Mouse (Mus musculus): ENCODE measurements around the gene Neto2. TPM values are rescaled to one million over a fixed set of nuclear protein-coding genes. Genes with fewer than 3 reads are reported as not detected.

The Neto2 gene
- total RNA-seq, 2 experiments from 2014 or later: 1.2 to 1.3 TPM

DNA sequence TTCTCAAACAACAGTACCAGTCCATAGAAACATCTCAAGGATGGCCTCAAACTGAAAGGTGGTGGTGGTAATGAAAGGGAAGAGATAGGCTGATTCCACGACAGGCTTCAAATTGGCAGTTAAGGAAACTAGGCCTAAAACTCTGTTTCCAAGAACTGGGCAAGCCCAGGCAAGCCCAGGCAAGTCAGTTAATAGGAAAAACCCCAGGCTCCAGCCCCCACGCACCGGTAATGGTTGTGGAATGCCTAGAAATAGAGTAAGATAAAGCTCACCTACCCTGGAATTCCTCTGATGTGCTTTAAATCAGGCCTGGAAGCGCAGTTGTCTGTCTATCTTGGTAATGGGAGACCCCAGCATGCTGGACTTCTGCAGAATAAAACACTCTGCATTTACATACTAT, 98.0 kb downstream of the Neto2 start:
- DNase-seq: no peak

DNA sequence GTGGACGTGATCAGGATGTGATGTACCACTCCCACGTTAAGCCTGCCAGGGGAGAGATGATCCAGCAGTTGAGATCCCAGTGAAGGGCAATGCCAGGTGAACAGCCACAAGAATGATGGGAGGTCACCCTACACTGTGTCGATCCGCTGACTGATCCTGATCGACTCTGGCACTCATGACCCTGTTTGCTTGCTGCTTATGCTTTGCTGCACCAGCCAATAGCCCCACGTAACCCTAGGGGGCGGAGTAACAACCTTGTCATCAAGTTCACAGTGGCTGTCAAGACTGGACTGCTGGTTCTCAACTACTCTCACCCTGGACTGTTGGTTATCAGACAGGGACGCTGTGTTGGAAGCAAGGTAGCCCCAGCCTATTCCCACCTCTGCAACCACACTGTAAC, 99.0 kb downstream of the Neto2 start:
- DNase-seq: no peak

DNA sequence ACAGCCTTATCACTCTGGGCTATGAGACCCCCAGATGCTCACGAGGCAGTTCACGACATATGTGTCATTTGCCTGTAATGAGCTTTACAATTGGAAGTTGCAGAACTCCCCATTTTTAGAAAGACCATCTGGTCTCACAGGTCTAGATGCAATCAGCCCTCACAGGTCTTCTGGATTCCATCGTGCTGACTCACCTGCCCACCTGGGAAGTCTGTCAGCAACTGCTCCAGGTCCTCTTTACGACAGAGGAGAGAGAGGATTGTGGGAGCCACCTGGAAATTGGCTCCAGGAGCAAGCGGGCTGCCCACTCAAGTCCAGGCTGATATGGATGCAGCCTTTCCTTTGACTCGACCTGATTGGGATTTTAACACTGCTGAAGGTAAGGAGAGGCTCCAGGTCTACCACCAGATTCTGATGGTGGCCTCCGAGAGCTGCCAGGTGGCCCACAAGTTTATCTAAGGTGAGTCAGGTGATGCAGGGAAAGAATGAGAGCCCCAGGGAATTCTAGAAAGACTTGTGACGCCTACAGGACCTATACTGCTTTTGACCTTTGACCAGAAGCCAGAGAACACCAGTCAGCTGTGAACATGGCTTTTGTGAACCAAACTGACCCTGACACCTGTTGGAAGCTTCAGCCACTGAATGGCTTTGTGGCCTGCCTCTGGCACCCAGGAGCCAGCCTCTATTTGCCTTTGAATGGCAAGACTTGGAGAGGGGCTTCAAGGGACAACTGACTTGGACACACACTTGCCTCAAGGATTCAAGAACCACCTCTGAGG, 103.1 kb downstream of the Neto2 start:
- no peak for DNase-seq

DNA sequence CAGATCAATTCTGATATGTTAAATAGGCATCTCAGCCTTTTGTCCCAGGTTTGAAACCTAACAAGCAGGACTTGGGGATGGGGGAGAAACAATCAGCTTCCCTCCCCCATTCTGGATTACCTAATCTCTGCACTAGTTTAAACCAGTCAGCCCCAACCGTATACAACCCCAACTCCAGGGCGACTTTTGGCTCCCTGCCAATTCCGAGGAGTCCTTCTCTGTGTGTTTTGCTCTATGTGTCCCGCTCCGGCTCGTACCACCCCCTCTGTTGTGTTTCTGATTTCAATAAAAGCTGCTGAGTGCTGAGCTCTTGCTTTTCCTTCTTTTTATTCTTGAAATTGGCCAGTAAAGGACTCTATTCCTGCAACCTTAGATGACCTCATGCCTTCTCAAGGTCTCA, 105.3 kb downstream of the Neto2 start:
- DNase-seq: no peak

DNA sequence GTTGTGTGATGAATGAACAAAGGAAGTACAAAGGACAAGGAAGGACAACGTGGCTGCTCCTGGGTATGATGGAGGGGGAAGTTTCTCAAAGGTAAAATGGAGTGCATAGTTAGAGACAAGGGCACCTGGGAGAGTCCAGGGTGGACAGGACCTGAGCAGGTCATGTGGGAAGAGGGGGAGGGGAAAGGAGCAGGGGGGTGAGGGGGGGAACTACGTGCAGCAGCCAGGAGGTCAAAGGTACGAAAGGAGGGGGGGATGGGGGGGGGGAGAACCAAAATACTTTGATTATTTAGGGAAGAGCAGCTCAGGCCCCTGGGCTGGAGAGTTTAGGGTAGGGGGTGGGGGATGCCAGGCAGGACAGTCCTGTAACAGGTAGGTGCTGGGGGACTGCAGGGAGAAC, 105.7 kb downstream of the Neto2 start:
- no peak for DNase-seq

DNA sequence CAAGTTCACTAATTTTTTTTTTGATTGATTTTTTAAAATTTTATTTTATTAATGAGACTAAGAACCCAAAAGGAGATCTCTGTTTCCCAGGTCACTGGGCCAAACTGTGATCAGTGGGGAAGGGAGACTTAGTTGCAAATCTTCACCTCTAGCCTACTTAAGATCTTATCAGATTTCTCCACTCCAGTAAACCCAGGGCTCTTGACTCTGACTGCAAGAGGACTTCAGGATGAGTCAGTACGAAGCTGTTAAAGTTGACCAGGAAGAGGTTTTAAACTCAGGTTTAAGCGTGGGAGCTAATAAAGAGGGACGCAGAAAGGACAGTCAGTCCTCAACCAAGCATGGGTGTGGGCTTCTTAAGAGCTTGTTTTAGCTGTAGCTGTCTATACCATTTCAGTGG, 107.4 kb downstream of the Neto2 start:
- no peak for DNase-seq

DNA sequence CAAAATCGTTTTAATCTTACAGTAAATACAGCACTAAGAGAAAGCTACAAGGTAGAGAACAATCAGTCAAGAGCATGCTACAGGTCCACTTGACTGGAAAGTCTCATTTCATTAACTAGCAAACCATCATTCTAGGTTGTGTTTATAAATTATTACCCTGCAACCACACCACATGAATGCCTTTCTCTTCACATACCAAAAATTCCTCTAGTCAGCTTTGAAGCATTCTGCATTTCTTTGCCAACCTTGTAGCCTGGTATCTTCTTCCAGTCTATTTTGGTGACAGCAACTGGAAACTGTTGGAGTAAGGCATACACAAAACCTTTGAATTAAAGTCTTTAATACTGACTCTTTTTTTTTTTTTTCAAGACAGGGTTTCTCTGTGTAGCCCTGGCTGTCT, 109.2 kb downstream of the Neto2 start:
- no peak for DNase-seq

DNA sequence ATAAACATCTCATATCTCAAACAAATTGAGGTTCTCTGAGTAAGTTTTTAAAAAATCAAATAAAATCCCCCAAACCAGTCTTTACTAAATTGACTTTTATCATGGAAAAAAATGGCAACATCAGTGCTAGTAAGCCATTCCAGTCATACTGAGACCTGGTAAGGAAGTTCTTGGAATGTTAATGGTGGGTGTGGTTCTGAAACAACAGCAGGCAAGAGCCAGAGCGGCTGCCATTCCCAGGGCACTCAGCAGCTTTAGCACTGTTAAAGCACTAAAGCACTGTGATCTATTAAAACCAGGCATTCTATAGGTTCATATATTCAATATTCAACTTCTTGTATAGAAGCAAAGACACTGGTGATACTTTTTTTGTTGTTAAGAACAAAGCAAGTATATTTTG, 110.5 kb downstream of the Neto2 start:
- no peak for DNase-seq

DNA sequence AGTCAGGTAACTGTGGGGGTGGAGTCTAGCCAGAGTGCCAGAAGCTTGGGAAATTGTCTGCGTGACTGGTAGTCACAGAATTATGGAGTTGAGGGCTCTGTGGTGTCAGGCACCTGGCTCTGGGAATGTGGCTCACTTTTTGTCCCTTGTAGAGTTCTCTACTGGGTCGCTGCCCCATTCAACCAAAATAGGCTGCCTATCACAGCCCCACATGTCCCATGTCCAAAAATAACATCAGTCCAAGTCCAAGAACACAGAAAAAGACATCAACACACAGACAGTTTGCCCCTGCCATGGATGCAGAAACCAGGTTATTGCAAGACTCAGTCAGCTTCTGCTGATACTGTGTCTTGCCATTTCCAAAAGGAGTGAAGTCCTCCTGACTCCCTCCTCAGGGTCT, 112.1 kb downstream of the Neto2 start:
- DNase-seq: no peak

Small RNA genes lying within 50 kb of the gene (microRNA-seq; reads per million reads assigned to microRNA genes)
- gene Mir8109 (ENCODE audit: borderline replicate concordance in 2 of 2): 0 reads per million in 2 experiments

Other genes with a start within 250 kb of the Neto2 start
- 100 to 1,000 TPM; 153 to 217 TPM for gene Gpt2, start 208.3 kb downstream of the Neto2 start, total RNA-seq (2021)
- 100 to 1,000 TPM; 170 to 181 TPM for gene Dnaja2, start 145.6 kb downstream of the Neto2 start, total RNA-seq (2021)
- 10 to 100 TPM; 32.7 to 34.1 TPM for gene Itfg1, start 140.0 kb upstream of the Neto2 start, total RNA-seq (2021)
- 100 to 1,000 TPM; 229 to 257 TPM for gene Phkb, start 140.0 kb upstream of the Neto2 start, total RNA-seq (2021)